Mouse (Mus musculus) C2C12 (cell line): ENCODE results near the gene Cfap100. TPM values are rescaled to one million over a fixed set of nuclear protein-coding genes. Genes with fewer than 3 reads are reported as not detected.
A peak's percentile ranks its signal among the peaks of the same experiment; 100 is the strongest.

Source experiments
- H3K27me3 ChIP-seq: one replicate; pipeline ENCODE4 v1.6.1; 2011; ENCODE audit not compliant: control insufficient read depth, insufficient read depth, insufficient read length
- H3K36me3 ChIP-seq: one replicate; pipeline ENCODE4 v1.6.1; 2011; ENCODE audit not compliant: control insufficient read depth, insufficient read depth
- H3K4me3 ChIP-seq: one replicate; pipeline ENCODE4 v1.5.1; 2011; ENCODE audit warnings: mild to moderate bottlenecking, control low read depth; ENCODE audit not compliant: poor library complexity, insufficient read depth, severe bottlenecking
- H3K79me2 ChIP-seq: one replicate; pipeline ENCODE4 v1.6.1; 2011; ENCODE audit not compliant: control insufficient read depth, insufficient read depth
- H3K79me3 ChIP-seq: one replicate; pipeline ENCODE4 v1.6.1; 2011; ENCODE audit warnings: low read depth, control low read depth
- H3ac ChIP-seq: one replicate; pipeline ENCODE3; 2011; ENCODE audit warnings: low read depth; ENCODE audit not compliant: control insufficient read depth, insufficient read length
- CEBPB ChIP-seq: IDR thresholded peaks from one replicate; pipeline ENCODE4 v1.6.1; 2011; ENCODE audit warnings: low read depth, mild to moderate bottlenecking, control low read depth, moderate library complexity
- CTCF ChIP-seq: IDR thresholded peaks from one replicate; pipeline ENCODE4 v1.5.1; 2011; ENCODE audit not compliant: control insufficient read depth, insufficient read depth, insufficient read length
- FOSL1 ChIP-seq: IDR thresholded peaks from one replicate; pipeline ENCODE4 v1.8.0; 2011; ENCODE audit warnings: mild to moderate bottlenecking, low read length; ENCODE audit not compliant: poor library complexity, insufficient read depth, severe bottlenecking
- MAX ChIP-seq: IDR thresholded peaks from one replicate; pipeline ENCODE4 v1.6.1; 2011; ENCODE audit warnings: mild to moderate bottlenecking, control low read depth
- MYOD1 ChIP-seq: IDR thresholded peaks from one replicate; pipeline ENCODE4 v1.6.1; 2011; ENCODE audit warnings: low read depth; ENCODE audit not compliant: control insufficient read depth, insufficient read length
- MYOG ChIP-seq: IDR thresholded peaks from one replicate; pipeline ENCODE4 v1.6.1; 2011; ENCODE audit not compliant: control insufficient read depth, insufficient read length; ENCODE audit errors: extremely low read depth
- USF1 ChIP-seq: IDR thresholded peaks from one replicate; pipeline ENCODE4 v1.6.1; 2011; ENCODE audit warnings: low read depth, mild to moderate bottlenecking, control low read depth, moderate library complexity
- polyA plus RNA-seq: library from polyadenylated mRNA; unstranded; fragments of >200 nt; fragmentation: generic; extraction: Trizol; gene quantifications from one replicate; pipeline ENCODE4 v1.2.1, GENCODE M21; 2012; ENCODE audit warnings: missing spikeins

The Cfap100 gene
- polyA plus RNA-seq, 1 experiment = 0.02 TPM

DNA sequence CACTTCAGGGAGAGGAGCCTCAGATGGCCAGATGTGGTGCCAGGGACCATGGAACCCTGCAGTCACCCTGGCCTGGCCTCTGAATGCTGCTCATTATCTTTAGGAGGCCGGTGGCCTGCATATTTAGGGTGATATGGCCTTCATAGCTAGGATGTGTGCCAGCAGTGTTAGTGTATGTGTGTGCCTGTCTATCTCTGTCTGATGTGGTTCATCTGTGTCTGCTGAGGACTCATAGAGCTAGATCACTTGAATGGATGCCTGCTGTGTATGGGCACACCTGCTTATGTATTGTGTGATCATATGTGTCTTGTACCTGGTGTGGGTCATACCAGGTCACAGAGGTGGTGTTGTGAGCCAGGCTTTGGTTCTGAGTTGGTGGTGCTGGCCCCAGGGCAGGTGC lies 39.6 kb upstream of the Cfap100 start:
- Histone ChIP-seq H3K36me3 (no peaks in the 10 kb centered on the region), H3K4me3 (no peak overlapping the region), H3ac (no peak overlapping the region), H3K27me3 (peaks cover 24% of the 10 kb centered on the region), H3K79me2 (no peaks in the 10 kb centered on the region), H3K79me3 (no peaks in the 10 kb centered on the region)
- TF ChIP-seq MYOD1 (no peak), MYOG (no peak)

DNA sequence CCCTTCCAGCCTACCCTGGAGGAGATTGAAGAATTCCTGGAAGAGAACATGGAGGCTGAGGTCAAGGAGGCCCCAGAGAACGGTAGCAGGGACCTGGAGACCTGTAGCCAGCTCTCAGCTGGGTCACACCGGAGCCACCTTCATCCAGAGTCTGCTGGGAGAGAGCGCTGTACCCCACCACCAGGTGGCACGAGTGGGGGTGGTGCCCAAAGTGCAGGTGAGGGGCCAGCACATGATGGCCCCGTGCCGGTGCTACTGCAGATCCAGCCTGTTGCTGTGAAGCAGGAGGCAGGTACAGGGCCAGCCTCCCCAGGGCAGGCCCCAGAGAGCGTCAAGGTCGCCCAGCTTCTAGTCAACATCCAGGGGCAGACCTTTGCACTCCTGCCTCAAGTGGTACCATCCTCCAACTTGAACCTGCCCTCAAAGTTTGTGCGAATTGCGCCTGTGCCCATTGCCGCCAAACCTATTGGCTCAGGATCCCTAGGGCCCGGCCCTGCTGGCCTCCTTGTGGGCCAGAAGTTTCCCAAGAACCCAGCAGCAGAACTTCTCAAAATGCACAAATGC lies 38.3 kb upstream of the Cfap100 start:
- H3K79me3 ChIP-seq = no peaks in the 10 kb centered on the region
- no peaks in the 10 kb centered on the region for H3K36me3 ChIP-seq
- TF ChIP-seq USF1 (no peak), FOSL1 (no peak), MYOG (no peak), MAX (no peak), CTCF (no peak), CEBPB (no peak), MYOD1 (no peak)
- no peaks in the 10 kb centered on the region for H3K79me2 ChIP-seq
- no peak overlapping the region for H3K4me3 ChIP-seq
- peaks cover 26% of the 10 kb centered on the region for H3K27me3 ChIP-seq
- no peak overlapping the region for H3ac ChIP-seq

DNA sequence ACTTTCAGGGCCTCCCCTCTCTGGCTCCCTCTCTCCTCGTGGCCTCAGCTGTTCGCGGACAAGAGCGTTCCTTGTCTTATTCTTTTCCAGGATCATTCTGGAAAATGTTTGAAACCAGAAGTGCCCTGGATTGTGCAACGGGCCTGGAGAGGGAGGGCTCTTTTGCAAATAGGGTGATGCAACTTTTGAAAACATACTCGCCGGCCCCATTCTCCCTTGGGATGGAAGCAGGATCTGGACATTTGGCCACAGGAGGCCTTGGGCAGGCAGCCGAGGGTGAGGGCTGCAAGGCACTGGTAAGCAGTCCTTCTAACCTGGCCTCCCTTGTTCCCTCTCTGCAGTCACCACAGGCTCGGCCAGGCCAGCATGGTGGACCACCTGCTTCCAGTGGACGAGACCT lies 37.5 kb upstream of the Cfap100 start:
- Histone ChIP-seq H3K36me3 (no peaks in the 10 kb centered on the region), H3ac (no peak overlapping the region), H3K27me3 (peaks cover 28% of the 10 kb centered on the region), H3K4me3 (no peak overlapping the region), H3K79me2 (no peaks in the 10 kb centered on the region), H3K79me3 (no peaks in the 10 kb centered on the region)
- TF ChIP-seq CEBPB (peak; percentile 20), MYOG (no peak)

DNA sequence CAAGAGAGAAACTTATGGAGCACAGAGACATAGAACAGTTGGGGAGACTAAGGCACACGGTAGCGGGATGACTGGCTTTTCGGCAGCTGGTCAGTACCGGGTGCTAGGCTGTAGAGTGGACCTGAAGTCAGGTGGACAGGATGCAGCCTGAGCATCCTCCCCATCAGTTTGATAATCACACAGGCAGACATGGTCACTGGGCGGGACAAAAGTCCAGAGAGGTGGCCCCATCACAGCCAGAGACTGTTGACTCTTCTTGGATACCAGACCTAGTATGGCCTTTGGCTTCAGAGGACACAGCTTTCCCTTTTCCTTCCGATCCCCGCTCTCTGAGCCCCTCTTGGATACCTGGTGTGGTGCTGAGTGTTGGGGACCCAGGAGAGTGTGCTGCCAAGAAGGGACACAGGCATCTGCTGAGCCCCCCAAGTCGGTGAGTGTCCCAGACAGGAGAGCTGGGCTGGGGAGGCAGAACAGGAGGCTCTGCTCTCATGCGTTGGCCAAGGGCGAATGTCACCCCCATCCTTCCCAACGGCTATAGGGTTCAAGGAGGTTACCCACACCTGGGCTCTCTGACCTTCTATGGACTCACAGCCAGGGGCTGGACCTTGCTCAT lies 36.5 kb upstream of the Cfap100 start:
- TF ChIP-seq CEBPB (no peak), MAX (no peak), MYOG (no peak), USF1 (no peak), MYOD1 (no peak), CTCF (no peak), FOSL1 (no peak)
- no peak overlapping the region for H3K4me3 ChIP-seq
- peaks cover 32% of the 10 kb centered on the region for H3K27me3 ChIP-seq
- H3ac ChIP-seq = no peak overlapping the region
- no peaks in the 10 kb centered on the region for H3K36me3 ChIP-seq
- no peaks in the 10 kb centered on the region for H3K79me3 ChIP-seq
- no peaks in the 10 kb centered on the region for H3K79me2 ChIP-seq

DNA sequence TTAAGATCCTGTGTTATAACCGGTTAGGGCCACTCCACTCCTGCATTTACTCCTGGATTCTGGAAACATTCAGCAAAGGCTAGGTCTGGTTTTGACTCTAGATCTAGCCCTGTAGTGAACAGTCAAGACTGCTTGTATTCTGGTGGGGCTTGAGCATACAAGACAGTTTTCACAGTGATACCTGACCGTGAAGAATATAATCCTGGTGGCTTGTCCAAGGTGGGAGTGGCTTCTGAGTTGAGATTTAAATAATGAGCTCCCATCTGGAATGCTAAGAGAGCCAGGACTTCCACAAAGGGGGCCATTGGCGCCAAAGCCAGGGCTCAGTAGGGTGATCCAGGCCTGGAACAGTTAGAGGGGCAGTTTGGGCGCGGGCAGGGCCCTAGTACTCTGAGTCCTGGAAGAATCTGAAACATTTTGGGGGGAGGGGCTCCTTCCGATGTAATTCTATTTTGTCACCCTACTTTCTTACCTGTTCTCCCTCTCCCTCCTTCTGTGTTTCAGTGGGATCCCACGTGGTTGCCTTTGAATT lies 35.4 kb upstream of the Cfap100 start:
- no peak overlapping the region for H3K4me3 ChIP-seq
- H3K27me3 ChIP-seq = peaks cover 31% of the 10 kb centered on the region
- H3K79me3 ChIP-seq = no peaks in the 10 kb centered on the region
- H3K79me2 ChIP-seq = no peaks in the 10 kb centered on the region
- no peak overlapping the region for H3ac ChIP-seq
- no peaks in the 10 kb centered on the region for H3K36me3 ChIP-seq
- TF ChIP-seq MYOD1 (no peak), CTCF (no peak), MAX (no peak), CEBPB (no peak), USF1 (no peak), MYOG (no peak), FOSL1 (no peak)

DNA sequence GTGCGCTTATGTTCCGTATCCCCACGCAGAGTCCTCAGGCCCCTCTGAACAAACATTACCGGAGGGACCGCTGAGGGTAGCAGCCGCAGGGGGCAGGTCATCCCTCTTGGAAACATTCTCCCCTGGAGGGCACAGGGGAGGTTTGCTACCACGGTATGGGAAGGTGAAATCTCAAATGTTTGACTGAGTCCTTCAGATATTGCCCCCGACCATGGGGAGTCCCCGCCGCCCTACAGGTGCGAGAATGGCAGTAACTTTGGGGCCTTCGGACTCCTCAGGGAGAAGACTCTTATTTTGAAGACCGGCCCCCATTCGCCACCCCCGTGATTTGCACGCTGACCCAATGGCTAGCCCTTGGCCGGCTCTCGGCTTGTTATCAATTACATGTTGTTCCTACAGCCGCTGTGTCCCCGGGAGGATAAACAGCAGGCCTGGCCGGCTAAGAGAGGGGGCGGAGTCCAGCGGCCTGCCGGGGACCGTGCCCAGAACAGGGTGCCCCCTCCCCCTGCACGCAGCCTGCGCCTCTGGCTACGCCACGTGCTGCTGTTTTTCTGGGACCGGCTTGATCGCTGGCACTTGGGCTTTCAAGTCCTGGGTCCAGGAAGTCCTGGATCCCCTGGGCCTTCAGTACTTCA lies 34.7 kb upstream of the Cfap100 start:
- Histone ChIP-seq H3K36me3 (no peaks in the 10 kb centered on the region), H3ac (no peak overlapping the region), H3K79me2 (no peaks in the 10 kb centered on the region), H3K4me3 (no peak overlapping the region), H3K27me3 (peaks cover 31% of the 10 kb centered on the region), H3K79me3 (no peaks in the 10 kb centered on the region)
- TF ChIP-seq MYOG (no peak), CEBPB (no peak), FOSL1 (no peak), USF1 (no peak), MYOD1 (no peak), CTCF (no peak), MAX (no peak)
